Mouse (Mus musculus) forebrain, embryonic 12.5 days (tissue): ENCODE data around the gene Ptbp1. TPM values are rescaled to one million over a fixed set of nuclear protein-coding genes. Genes with fewer than 3 reads are reported as not detected.

Source experiments
- microRNA-seq: library from miRNA; unstranded; fragments of <30 nt; microRNA quantifications from one replicate; pipeline ENCODE4, GENCODE M21; 2017
- polyA plus RNA-seq: library from polyadenylated mRNA; unstranded; fragments of >200 nt; fragmentation: Nextera tagmentation; extraction: Ambion mirVana; gene quantifications from 2 replicates; pipeline ENCODE4 v1.2.1, GENCODE M21; 2016

Ptbp1 gene
- polyA plus RNA-seq, 1 experiment from 2014 or later, result 223 TPM

Small RNA genes within 50 kb of the gene (microRNA-seq; reads per million reads assigned to microRNA genes)
- 0.73 reads per million for gene Mir6910

Other genes starting within 250 kb of the Ptbp1 start
- 0.05 TPM in 1 of 2 replicates, not detected in the other for gene C2cd4c, start 240.4 kb upstream of the Ptbp1 start, polyA plus RNA-seq
- gene Shc2, start 216.5 kb upstream of the Ptbp1 start, polyA plus RNA-seq, result 11.9 and 12.7 TPM in 2 replicates
- gene Odf3l2, start 208.7 kb upstream of the Ptbp1 start, polyA plus RNA-seq, result not detected in 2 replicates
- gene Madcam1, start 189.9 kb upstream of the Ptbp1 start, polyA plus RNA-seq, result 0.99 and 1.0 TPM in 2 replicates
- gene Tpgs1, start 185.1 kb upstream of the Ptbp1 start, polyA plus RNA-seq, result 61.0 and 62.5 TPM in 2 replicates
- gene Cdc34, start 172.2 kb upstream of the Ptbp1 start, polyA plus RNA-seq, result 129 and 141 TPM in 2 replicates
- gene Gzmm, start 165.4 kb upstream of the Ptbp1 start, polyA plus RNA-seq, result 1.1 and 1.6 TPM in 2 replicates
- gene Bsg, start 149.9 kb upstream of the Ptbp1 start, polyA plus RNA-seq, result 474 and 500 TPM in 2 replicates
- gene Hcn2, start 137.8 kb upstream of the Ptbp1 start, polyA plus RNA-seq, result 0.11 and 0.18 TPM in 2 replicates
- gene Polrmt, start 107.8 kb upstream of the Ptbp1 start, polyA plus RNA-seq, result 43.7 and 47.6 TPM in 2 replicates
- 0.47 and 0.68 TPM in 2 replicates for gene Fgf22, start 99.4 kb upstream of the Ptbp1 start, polyA plus RNA-seq
- 96.8 and 103 TPM in 2 replicates for gene Rnf126, start 87.5 kb upstream of the Ptbp1 start, polyA plus RNA-seq
- gene Fstl3, start 77.2 kb upstream of the Ptbp1 start, polyA plus RNA-seq, result 0.55 and 1.0 TPM in 2 replicates
- gene Prss57, start 63.5 kb upstream of the Ptbp1 start, polyA plus RNA-seq, result 0.09 TPM in 1 of 2 replicates, not detected in the other
- gene Palm, start 60.9 kb upstream of the Ptbp1 start, polyA plus RNA-seq, result 184 and 194 TPM in 2 replicates
- gene Misp, start 33.4 kb upstream of the Ptbp1 start, polyA plus RNA-seq, result 0.81 and 1.1 TPM in 2 replicates
- gene Prtn3, start 20.0 kb downstream of the Ptbp1 start, polyA plus RNA-seq, result 14.8 and 16.2 TPM in 2 replicates
- 223 and 250 TPM in 2 replicates for gene Plppr3, start 20.2 kb downstream of the Ptbp1 start, polyA plus RNA-seq
- gene Elane, start 31.8 kb downstream of the Ptbp1 start, polyA plus RNA-seq, result not detected in 2 replicates
- gene Cfd, start 36.4 kb downstream of the Ptbp1 start, polyA plus RNA-seq, result not detected in 2 replicates
- 59.9 and 62.3 TPM in 2 replicates for gene Med16, start 54.5 kb downstream of the Ptbp1 start, polyA plus RNA-seq
- 35.1 and 53.2 TPM in 2 replicates for gene Gm26602, start 56.4 kb downstream of the Ptbp1 start, polyA plus RNA-seq
- gene Kiss1r, start 62.5 kb downstream of the Ptbp1 start, polyA plus RNA-seq, result 0.96 and 1.1 TPM in 2 replicates
- gene R3hdm4, start 66.8 kb downstream of the Ptbp1 start, polyA plus RNA-seq, result 162 and 173 TPM in 2 replicates
- gene Arid3a, start 72.6 kb downstream of the Ptbp1 start, polyA plus RNA-seq, result 4.5 and 4.7 TPM in 2 replicates
- 94.4 and 96.0 TPM in 2 replicates for gene Wdr18, start 105.7 kb downstream of the Ptbp1 start, polyA plus RNA-seq
- 0.46 TPM in 2 replicates for gene Grin3b, start 116.3 kb downstream of the Ptbp1 start, polyA plus RNA-seq
- gene Tmem259, start 129.9 kb downstream of the Ptbp1 start, polyA plus RNA-seq, result 14.7 and 19.2 TPM in 2 replicates
- gene Cnn2, start 134.2 kb downstream of the Ptbp1 start, polyA plus RNA-seq, result 85.5 and 115 TPM in 2 replicates
- gene Abca7, start 142.1 kb downstream of the Ptbp1 start, polyA plus RNA-seq, result 5.8 and 5.9 TPM in 2 replicates
- gene Arhgap45, start 162.2 kb downstream of the Ptbp1 start, polyA plus RNA-seq, result 3.4 and 3.6 TPM in 2 replicates
- 183 and 184 TPM in 2 replicates for gene Polr2e, start 185.4 kb downstream of the Ptbp1 start, polyA plus RNA-seq
- gene Gpx4, start 192.7 kb downstream of the Ptbp1 start, polyA plus RNA-seq, result 434 and 458 TPM in 2 replicates